Mouse (Mus musculus) thymus, adult 18-20 months (tissue): Measurements from ENCODE around the gene Gm10803.

Experiments used
- DNase-seq, 2 experiments: peaks; one replicate each; pipeline ENCODE4 v3.0.0; 2022; ENCODE audit warnings: mixed read lengths in 2 of 2

Gene Gm10803

GRCm38 (mm10) chr2:93592164-93592790 lies 31.9 kb downstream of the Gm10803 start:
- no peak for DNase-seq

GRCm38 (mm10) chr2:93593121-93593520 lies 32.8 kb downstream of the Gm10803 start:
- DNase-seq = no peak

- no peak for DNase-seq
These were observed 36.8 kb downstream of the Gm10803 start for GRCm38 (mm10) chr2:93597145-93597544.

- DNase-seq = no peak
These were observed 39.4 kb downstream of the Gm10803 start for GRCm38 (mm10) chr2:93599731-93600130.

- no peak for DNase-seq
These were observed 44.4 kb downstream of the Gm10803 start for GRCm38 (mm10) chr2:93604601-93605285.

- DNase-seq = no peak
These were observed 48.4 kb downstream of the Gm10803 start for GRCm38 (mm10) chr2:93608800-93609199.

- DNase-seq = no peak
These were observed 52.7 kb downstream of the Gm10803 start for GRCm38 (mm10) chr2:93613020-93613419.
